Mouse (Mus musculus) spleen, adult 2 months (tissue): Measurements from ENCODE around the gene Phactr3. TPM values are rescaled to one million over a fixed set of nuclear protein-coding genes. Genes with fewer than 3 reads are reported as not detected.

Source experiments
- DNase-seq, 2 experiments: peaks; one replicate each; pipeline versions ENCODE4 v3.0.0 to v3.0.0-alpha.2; 2012 to 2021; ENCODE audit warnings: low spot score in 2 of 2, low read depth in 1 of 2
- H3K27ac ChIP-seq: fragments of 200-500 bp; 2 replicates; pipeline ENCODE4 v1.5.1; 2012; ENCODE audit warnings: low read length, inconsistent platforms; ENCODE audit not compliant: insufficient read depth
- H3K27me3 ChIP-seq: fragments of 200-500 bp; 2 replicates; pipeline ENCODE4 v1.6.1; 2012; ENCODE audit warnings: mild to moderate bottlenecking, moderate library complexity, low read length, inconsistent platforms; ENCODE audit not compliant: control insufficient read depth, insufficient read depth
- H3K36me3 ChIP-seq: fragments of 200-500 bp; 2 replicates; pipeline ENCODE4 v1.6.1; 2012; ENCODE audit warnings: mild to moderate bottlenecking, low read length, inconsistent platforms; ENCODE audit not compliant: control insufficient read depth, insufficient read depth
- H3K4me1 ChIP-seq: fragments of 200-500 bp; 2 replicates; pipeline ENCODE4 v1.6.1; 2011; ENCODE audit warnings: inconsistent platforms; ENCODE audit not compliant: control insufficient read depth, insufficient read depth, insufficient read length
- H3K4me3 ChIP-seq: fragments of 200-500 bp; 2 replicates; pipeline ENCODE4 v1.5.1; 2011; ENCODE audit warnings: mild to moderate bottlenecking, inconsistent platforms; ENCODE audit not compliant: insufficient read depth, insufficient read length; ENCODE audit errors: extremely low read depth
- CTCF ChIP-seq: fragments of 200-500 bp; IDR thresholded peaks from 2 replicates; pipeline ENCODE4 v1.5.1; 2011; ENCODE audit warnings: mild to moderate bottlenecking, inconsistent platforms; ENCODE audit not compliant: insufficient read depth, insufficient read length, insufficient replicate concordance; ENCODE audit errors: extremely low read depth
- POLR2A ChIP-seq: fragments of 200-500 bp; IDR thresholded peaks from 2 replicates; pipeline ENCODE4 v1.6.1; 2011; ENCODE audit warnings: low read depth, low read length, inconsistent platforms
- WGBS: fragments of 180-500 bp; shearing (Covaris S2); methylation state at CpG from one replicate; pipeline ENCODE4 v1.1.7; 2018; 5-methylcytosine and 5-hydroxymethylcytosine counted together
- polyA plus RNA-seq: library from polyadenylated mRNA; depleted of rRNA; stranded (reverse); fragments of >200 nt; gene quantifications from 2 replicates; pipeline ENCODE4 v1.2.3, GENCODE M21; 2012

Gene Phactr3
- polyA plus RNA-seq, 1 experiment: 0.54 TPM

- H3K36me3 ChIP-seq: no peaks in the 10 kb centered on the region
- no peak overlapping the region for H3K27ac ChIP-seq
- no peak for DNase-seq
- TF ChIP-seq CTCF (no peak), POLR2A (no peak)
- 89% methylated on average over 2 of the region's 2 CpGs for WGBS
- no peak overlapping the region for H3K4me3 ChIP-seq
- no peaks in the 10 kb centered on the region for H3K27me3 ChIP-seq
- H3K4me1 ChIP-seq: no peaks in the 10 kb centered on the region
Measured at GRCm38 (mm10) chr2:178153601-178154000, 34.8 kb downstream of the Phactr3 start.

GRCm38 (mm10) chr2:178154129-178154528, 35.4 kb downstream of the Phactr3 start:
- WGBS: 82% methylated on average over 5 of the region's 5 CpGs
- H3K27me3 ChIP-seq: no peaks in the 10 kb centered on the region

GRCm38 (mm10) chr2:178154576-178154975, 35.8 kb downstream of the Phactr3 start:
- no peak for DNase-seq
- H3K27ac ChIP-seq: no peak overlapping the region
- TF ChIP-seq POLR2A (no peak), CTCF (no peak)
- no peaks in the 10 kb centered on the region for H3K4me1 ChIP-seq
- no peaks in the 10 kb centered on the region for H3K27me3 ChIP-seq
- H3K4me3 ChIP-seq: no peak overlapping the region
- 70% methylated on average over 4 of the region's 4 CpGs for WGBS
- H3K36me3 ChIP-seq: no peaks in the 10 kb centered on the region

More at GRCm38 (mm10) chr2:178154129-178154528, 35.4 kb downstream of the Phactr3 start:
- DNase-seq: no peak
- Histone ChIP-seq H3K36me3 (no peaks in the 10 kb centered on the region), H3K4me3 (no peak overlapping the region), H3K27ac (no peak overlapping the region), H3K4me1 (no peaks in the 10 kb centered on the region)
- no peak for TF ChIP-seq CTCF
- TF ChIP-seq POLR2A: no peak

GRCm38 (mm10) chr2:178155176-178155916, 36.6 kb downstream of the Phactr3 start:
- DNase-seq: no peak
- Histone ChIP-seq H3K36me3 (no peaks in the 10 kb centered on the region), H3K27ac (no peak overlapping the region), H3K27me3 (no peaks in the 10 kb centered on the region), H3K4me1 (no peaks in the 10 kb centered on the region), H3K4me3 (no peak overlapping the region)
- TF ChIP-seq POLR2A (no peak), CTCF (no peak)
- 82% methylated on average over 8 of the region's 8 CpGs for WGBS

GRCm38 (mm10) chr2:178155917-178156282, 37.1 kb downstream of the Phactr3 start:
- Histone ChIP-seq H3K27me3 (no peaks in the 10 kb centered on the region), H3K27ac (no peak overlapping the region), H3K4me3 (no peak overlapping the region), H3K36me3 (no peaks in the 10 kb centered on the region), H3K4me1 (no peaks in the 10 kb centered on the region)
- no peak for TF ChIP-seq CTCF
- no peak for DNase-seq
- 84% methylated on average over 1 of the region's 1 CpGs for WGBS

GRCm38 (mm10) chr2:178158936-178159335, 40.2 kb downstream of the Phactr3 start:
- Histone ChIP-seq H3K27ac (no peak overlapping the region), H3K36me3 (no peaks in the 10 kb centered on the region), H3K4me3 (no peak overlapping the region), H3K27me3 (no peaks in the 10 kb centered on the region), H3K4me1 (no peaks in the 10 kb centered on the region)
- whole genome bisulfite sequencing: 87% methylated on average over 12 of the region's 12 CpGs
- no peak for DNase-seq
- no peak for TF ChIP-seq CTCF
- TF ChIP-seq POLR2A: no peak

- Histone ChIP-seq H3K36me3 (no peaks in the 10 kb centered on the region), H3K4me1 (no peaks in the 10 kb centered on the region), H3K4me3 (no peak overlapping the region), H3K27me3 (no peaks in the 10 kb centered on the region), H3K27ac (no peak overlapping the region)
- DNase-seq: no peak
- 86% methylated on average over 1 of the region's 1 CpGs for WGBS
- TF ChIP-seq POLR2A (no peak), CTCF (no peak)
Measured at GRCm38 (mm10) chr2:178163981-178164380, 45.2 kb downstream of the Phactr3 start.
